Mouse (Mus musculus): Measurements from ENCODE around the gene Olfr545. TPM values are rescaled to one million over a fixed set of nuclear protein-coding genes. Genes with fewer than 3 reads are reported as not detected.

The Olfr545 gene
- polyA plus RNA-seq (2016; fragmentation: Nextera tagmentation; extraction: Ambion mirVana) = 0.05 and 0.11 TPM in 2 replicates

DNA sequence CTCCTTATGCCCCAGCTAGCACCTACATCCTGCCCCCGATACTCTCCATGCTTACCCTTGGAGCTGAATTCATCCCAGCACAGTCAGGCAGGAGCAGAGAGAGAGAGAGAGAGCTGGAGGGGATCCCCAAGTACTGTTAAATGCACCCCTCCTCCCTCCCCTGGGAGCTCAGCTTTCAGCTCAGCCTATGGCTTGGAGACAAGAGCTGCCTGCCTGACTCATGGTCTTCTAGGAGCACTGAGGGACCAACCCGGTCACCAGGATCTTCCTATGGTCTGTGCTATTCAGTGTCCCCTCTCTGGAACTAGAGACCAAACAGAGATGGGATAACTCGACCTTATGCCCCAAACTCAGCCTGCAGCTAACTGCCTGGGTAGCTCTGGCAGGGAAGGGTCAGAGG lies at the start of gene Olfr545:
TSS of gene Olfr545 (minus strand) at position 101 of the 400 bp plus-strand sequence.
- WGBS = 75% methylated on average over 3 of the region's 3 CpGs

DNA sequence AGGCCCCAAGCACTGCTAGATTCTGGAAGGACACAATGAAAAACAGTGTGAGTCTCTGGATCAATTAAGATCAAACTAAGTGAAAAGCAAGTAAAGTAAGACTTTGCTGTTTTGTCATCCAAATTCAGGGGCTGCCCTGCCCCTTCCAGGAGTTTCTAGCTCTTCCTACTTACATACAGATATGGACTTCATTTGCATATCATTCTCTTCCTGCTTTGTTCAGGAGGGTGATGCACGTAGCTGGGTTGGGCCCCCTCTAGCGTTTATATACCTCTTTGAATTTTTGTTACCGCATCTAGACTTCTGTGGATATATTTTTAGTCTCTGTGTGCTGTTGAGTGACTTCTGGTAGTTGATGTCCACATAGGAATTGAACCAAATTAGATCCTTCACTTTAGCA lies 41.9 kb upstream of the Olfr545 start:
- no peak overlapping the region for H3K27ac ChIP-seq (replicated peaks)
- no peak overlapping the region for H3K4me3 ChIP-seq
- DNase-seq (ENCODE audit: low spot score) = no peak
- H3K27me3 ChIP-seq (ENCODE audit: low read depth, poor library complexity, severe bottlenecking) = no peaks in the 10 kb centered on the region
- H3K4me1 ChIP-seq = no peaks in the 10 kb centered on the region
- no peaks in the 10 kb centered on the region for H3K9me3 ChIP-seq (replicated peaks)
- no peaks in the 10 kb centered on the region for H3K36me3 ChIP-seq
- WGBS = 71% methylated on average over 3 of the region's 3 CpGs

More for the DNA sequence above, at the start of gene Olfr545:
- no peak within 1 kb of the TSS for H3K27ac ChIP-seq (replicated peaks)
- no peaks in the 10 kb centered on the region for H3K4me1 ChIP-seq
- no peaks in the 10 kb centered on the region for H3K36me3 ChIP-seq
- no peaks in the 10 kb centered on the region for H3K9me3 ChIP-seq (replicated peaks)
- H3K4me3 ChIP-seq = no peak within 1 kb of the TSS
- no peaks in the 10 kb centered on the region for H3K27me3 ChIP-seq (ENCODE audit: low read depth, poor library complexity, severe bottlenecking)
- DNase-seq (ENCODE audit: low spot score) = no peak

DNA sequence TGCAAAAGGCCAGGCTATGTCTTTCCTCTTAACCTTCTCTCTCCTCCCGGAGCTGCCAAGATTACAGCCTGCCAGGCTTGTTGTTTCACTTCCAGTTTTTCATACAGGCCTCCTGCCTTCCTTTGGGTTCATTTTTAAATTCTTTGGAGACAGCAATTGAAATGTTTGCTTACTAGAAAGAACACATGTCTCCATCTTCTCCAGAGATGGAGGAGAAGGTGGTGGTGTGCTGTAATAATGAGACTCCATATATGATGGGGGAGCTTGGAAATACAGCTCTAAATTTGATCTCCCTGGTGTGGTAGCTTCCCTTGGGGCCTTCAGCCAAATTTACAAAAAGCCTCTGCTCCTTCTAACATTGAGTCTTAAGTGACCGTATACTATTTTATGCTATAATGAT lies 41.2 kb upstream of the Olfr545 start, which contains the start of gene Olfr548-ps1:
TSS of gene Olfr548-ps1 (plus strand) at position 301 of the 400 bp plus-strand sequence.
- Histone ChIP-seq H3K27me3 (ENCODE audit: low read depth, poor library complexity, severe bottlenecking) (no peaks in the 10 kb centered on the region), H3K27ac (replicated peaks) (no peak within 1 kb of the TSS), H3K36me3 (no peaks in the 10 kb centered on the region), H3K4me3 (no peak within 1 kb of the TSS), H3K9me3 (replicated peaks) (no peaks in the 10 kb centered on the region), H3K4me1 (no peaks in the 10 kb centered on the region)
- WGBS = 86% methylated on average over 2 of the region's 2 CpGs
- no peak for DNase-seq (ENCODE audit: low spot score)

DNA sequence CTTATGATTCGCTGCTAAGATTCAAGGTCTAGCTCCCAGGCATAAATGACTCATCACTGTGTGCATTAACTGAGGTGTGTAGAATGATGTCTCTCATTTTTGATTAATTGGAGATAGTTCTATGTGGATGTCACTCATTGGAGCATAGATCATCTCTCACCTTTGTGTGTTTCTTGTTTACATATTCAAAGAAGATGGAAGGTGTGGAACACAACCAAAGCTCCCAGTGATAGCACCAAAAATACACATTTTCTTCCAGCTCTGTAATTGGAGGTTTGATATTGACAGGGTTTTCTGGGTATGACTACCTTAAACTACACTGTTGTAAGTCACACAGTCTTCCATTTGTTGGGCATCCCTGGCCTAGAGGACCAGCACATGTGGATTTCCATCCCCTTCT lies 35.1 kb upstream of the Olfr545 start, which contains the start of gene Olfr547:
TSS of gene Olfr547 (plus strand) at position 301 of the 400 bp plus-strand sequence.
- H3K27ac ChIP-seq (replicated peaks) = no peak within 1 kb of the TSS
- no peaks in the 10 kb centered on the region for H3K9me3 ChIP-seq (replicated peaks)
- no peaks in the 10 kb centered on the region for H3K36me3 ChIP-seq
- H3K27me3 ChIP-seq (ENCODE audit: low read depth, poor library complexity, severe bottlenecking) = no peaks in the 10 kb centered on the region
- H3K4me1 ChIP-seq = no peaks in the 10 kb centered on the region
- WGBS = 67% methylated on average over 1 of the region's 1 CpGs
- no peak for DNase-seq (ENCODE audit: low spot score)
- no peak within 1 kb of the TSS for H3K4me3 ChIP-seq

- H3K27ac ChIP-seq (replicated peaks) = no peak overlapping the region
- DNase-seq (ENCODE audit: low spot score) = no peak
- no peak overlapping the region for H3K4me3 ChIP-seq
- H3K4me1 ChIP-seq = no peaks in the 10 kb centered on the region
- no peaks in the 10 kb centered on the region for H3K27me3 ChIP-seq (ENCODE audit: low read depth, poor library complexity, severe bottlenecking)
- H3K9me3 ChIP-seq (replicated peaks) = no peaks in the 10 kb centered on the region
- WGBS = 86% methylated on average over 1 of the region's 1 CpGs
- H3K36me3 ChIP-seq = no peaks in the 10 kb centered on the region
These were observed 29.7 kb upstream of the Olfr545 start for GRCm38 (mm10) chr7:102529052-102529451.

- Histone ChIP-seq H3K9me3 (replicated peaks) (no peaks in the 10 kb centered on the region), H3K4me1 (peaks cover 4% of the 10 kb centered on the region), H3K4me3 (no peak overlapping the region), H3K36me3 (no peaks in the 10 kb centered on the region), H3K27me3 (ENCODE audit: low read depth, poor library complexity, severe bottlenecking) (peaks cover 36% of the 10 kb centered on the region), H3K27ac (replicated peaks) (no peak overlapping the region)
- DNase-seq (ENCODE audit: low spot score) = no peak
- 89% methylated on average over 2 of the region's 2 CpGs for WGBS
These were observed 17.6 kb upstream of the Olfr545 start for GRCm38 (mm10) chr7:102517051-102517335.

DNA sequence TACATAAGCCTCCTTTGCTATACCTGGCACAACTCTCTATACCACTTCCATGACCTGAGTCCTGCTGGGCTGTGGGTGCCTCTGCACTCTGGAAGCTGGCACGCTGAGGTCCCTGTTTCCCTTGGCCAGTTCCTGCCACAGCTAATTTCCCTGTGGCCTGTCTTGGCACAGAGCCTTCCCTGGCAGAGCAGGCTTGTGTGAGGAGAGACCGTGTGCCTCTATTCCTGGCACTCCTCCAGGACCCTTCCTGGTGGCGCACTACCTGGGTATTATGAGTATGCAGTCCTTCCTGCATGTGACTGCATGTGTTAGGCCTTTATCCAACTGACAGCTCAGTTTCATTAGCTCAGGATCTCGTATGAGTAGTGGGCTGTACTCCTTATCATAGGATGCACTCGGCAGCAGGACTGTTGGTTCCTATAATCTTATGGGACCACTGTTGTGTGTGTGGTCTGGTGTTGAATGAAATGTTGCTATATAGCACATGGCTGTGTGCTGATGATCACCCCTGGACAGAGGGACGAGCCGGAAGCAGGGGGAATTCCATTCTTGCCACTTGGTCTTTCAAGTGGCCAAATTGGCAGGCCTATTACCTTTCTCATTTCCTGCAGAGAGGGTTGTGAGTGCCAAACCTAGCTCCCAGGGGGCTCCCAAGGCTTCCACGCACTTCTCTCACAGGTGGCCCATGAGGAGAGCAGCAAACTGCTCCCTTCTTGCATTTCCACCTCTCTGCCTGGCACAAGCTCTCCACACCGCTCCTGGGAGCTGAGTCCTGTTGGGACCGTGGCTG lies 17.1 kb upstream of the Olfr545 start:
- Histone ChIP-seq H3K27ac (replicated peaks) (no peak overlapping the region), H3K4me3 (no peak overlapping the region), H3K27me3 (ENCODE audit: low read depth, poor library complexity, severe bottlenecking) (peaks cover 41% of the 10 kb centered on the region), H3K4me1 (peaks cover 4% of the 10 kb centered on the region), H3K9me3 (replicated peaks) (no peaks in the 10 kb centered on the region), H3K36me3 (no peaks in the 10 kb centered on the region)
- WGBS = 86% methylated on average over 10 of the region's 10 CpGs
- no peak for DNase-seq (ENCODE audit: low spot score)

- 81% methylated on average over 4 of the region's 4 CpGs for WGBS
- no peak for DNase-seq (ENCODE audit: low spot score)
- no peak overlapping the region for H3K27ac ChIP-seq (replicated peaks)
- no peaks in the 10 kb centered on the region for H3K36me3 ChIP-seq
- H3K9me3 ChIP-seq (replicated peaks) = no peaks in the 10 kb centered on the region
- peaks cover 4% of the 10 kb centered on the region for H3K4me1 ChIP-seq
- H3K27me3 ChIP-seq (ENCODE audit: low read depth, poor library complexity, severe bottlenecking) = peaks cover 47% of the 10 kb centered on the region
- H3K4me3 ChIP-seq = no peak overlapping the region
These were observed 14.8 kb upstream of the Olfr545 start for GRCm38 (mm10) chr7:102514144-102514543.

GRCm38 (mm10) chr7:102512814-102513435 lies 13.6 kb upstream of the Olfr545 start:
- Histone ChIP-seq H3K4me3 (peak overlapping the region; percentile 65), H3K4me1 (peaks cover 4% of the 10 kb centered on the region), H3K9me3 (replicated peaks) (no peaks in the 10 kb centered on the region), H3K27ac (replicated peaks) (peak overlapping the region; percentile 85), H3K36me3 (no peaks in the 10 kb centered on the region), H3K27me3 (ENCODE audit: low read depth, poor library complexity, severe bottlenecking) (peaks cover 47% of the 10 kb centered on the region)
- WGBS = under 1% methylated on average over 54 of the region's 54 CpGs
- DNase-seq (ENCODE audit: low spot score) = peak; percentile 88

- Histone ChIP-seq H3K27ac (replicated peaks) (no peak overlapping the region), H3K36me3 (no peaks in the 10 kb centered on the region), H3K9me3 (replicated peaks) (no peaks in the 10 kb centered on the region), H3K4me3 (no peak overlapping the region), H3K27me3 (ENCODE audit: low read depth, poor library complexity, severe bottlenecking) (peaks cover 47% of the 10 kb centered on the region), H3K4me1 (peaks cover 4% of the 10 kb centered on the region)
- 92% methylated on average over 10 of the region's 10 CpGs for WGBS
- DNase-seq (ENCODE audit: low spot score) = peak; percentile 10
These were observed 12.6 kb upstream of the Olfr545 start for GRCm38 (mm10) chr7:102511927-102512326.

DNA sequence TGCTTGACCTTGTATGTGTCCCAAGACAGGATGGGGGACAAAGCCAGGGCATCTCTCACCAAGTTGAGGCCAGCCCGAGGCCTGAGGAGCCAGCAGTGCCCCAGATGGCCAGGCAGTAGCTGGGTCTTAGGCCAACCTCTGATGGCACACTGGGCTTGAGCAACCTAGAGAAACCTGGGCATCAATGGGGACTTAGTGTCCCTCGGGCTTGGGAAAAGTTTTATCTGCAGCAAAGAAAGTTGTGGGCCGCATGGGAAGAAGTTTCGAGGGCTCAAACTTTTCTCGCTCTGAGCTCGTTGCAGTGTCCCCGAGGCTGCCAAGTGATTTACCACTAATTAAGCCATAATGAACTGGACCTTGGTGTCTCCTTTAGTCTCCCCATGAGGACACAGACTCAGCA lies 10.4 kb upstream of the Olfr545 start:
- no peak overlapping the region for H3K27ac ChIP-seq (replicated peaks)
- no peaks in the 10 kb centered on the region for H3K36me3 ChIP-seq
- peaks cover 4% of the 10 kb centered on the region for H3K4me1 ChIP-seq
- peaks cover 35% of the 10 kb centered on the region for H3K27me3 ChIP-seq (ENCODE audit: low read depth, poor library complexity, severe bottlenecking)
- WGBS = 83% methylated on average over 7 of the region's 7 CpGs
- DNase-seq (ENCODE audit: low spot score) = no peak
- H3K9me3 ChIP-seq (replicated peaks) = no peaks in the 10 kb centered on the region
- H3K4me3 ChIP-seq = no peak overlapping the region

- H3K4me3 ChIP-seq = no peak overlapping the region
- H3K36me3 ChIP-seq = no peaks in the 10 kb centered on the region
- H3K4me1 ChIP-seq = peaks cover 4% of the 10 kb centered on the region
- H3K27me3 ChIP-seq (ENCODE audit: low read depth, poor library complexity, severe bottlenecking) = peaks cover 24% of the 10 kb centered on the region
- no peak overlapping the region for H3K27ac ChIP-seq (replicated peaks)
- no peaks in the 10 kb centered on the region for H3K9me3 ChIP-seq (replicated peaks)
- 90% methylated on average over 6 of the region's 6 CpGs for WGBS
- peak; percentile 9 for DNase-seq (ENCODE audit: low spot score)
These were observed 9.3 kb upstream of the Olfr545 start for GRCm38 (mm10) chr7:102508666-102509065.

DNA sequence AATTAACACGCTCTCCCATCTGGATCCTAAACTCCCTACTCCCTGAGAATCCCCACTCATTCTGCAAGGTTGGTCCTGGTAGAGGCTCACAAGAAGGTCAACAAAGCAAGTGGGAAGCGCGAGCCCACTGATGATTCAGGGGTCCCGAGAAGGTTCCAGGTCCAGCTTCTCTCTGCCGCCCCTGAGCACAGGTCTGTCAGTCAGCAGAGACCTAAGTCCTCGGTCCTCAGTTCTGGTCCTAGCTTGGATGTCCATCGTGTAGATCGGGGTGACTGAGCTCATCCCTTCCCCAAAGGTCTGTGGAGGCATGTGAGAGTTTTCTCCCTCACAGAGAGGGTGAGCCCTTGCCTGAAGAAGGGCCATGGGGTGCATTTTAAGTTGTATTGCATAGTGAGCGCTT lies 8.7 kb upstream of the Olfr545 start:
- DNase-seq (ENCODE audit: low spot score) = peak; percentile 10
- Histone ChIP-seq H3K36me3 (no peaks in the 10 kb centered on the region), H3K4me3 (no peak overlapping the region), H3K27ac (replicated peaks) (no peak overlapping the region), H3K27me3 (ENCODE audit: low read depth, poor library complexity, severe bottlenecking) (peaks cover 19% of the 10 kb centered on the region), H3K9me3 (replicated peaks) (no peaks in the 10 kb centered on the region), H3K4me1 (peaks cover 4% of the 10 kb centered on the region)
- WGBS = 88% methylated on average over 9 of the region's 9 CpGs
